Mouse (Mus musculus): ENCODE measurements at regions not wholly inside any gene's neighbourhood (a gene's known extent, or its start where the extent isn't known, plus 50 kb on each side); places are given as distances from the start of the nearest gene placed in this dataset.
"Not testable (repeated sequence)": the region's sequence is repeated elsewhere in the genome, so short reads cannot be mapped to it uniquely, and the experiment has no call there.

- DNase-seq (ENCODE audit: low spot score): no peak
These were observed 85.0 kb downstream of the Glrx3 start for GRCm38 (mm10) chr7:137522450-137522849.

- DNase-seq (ENCODE audit: low spot score): no peak
These were observed 96.1 kb downstream of the Glrx3 start for GRCm38 (mm10) chr7:137533476-137533875.

GRCm38 (mm10) chr7:137549991-137550390 is 112.6 kb downstream of the Glrx3 start:
- no peak for DNase-seq (ENCODE audit: low spot score)

GRCm38 (mm10) chr7:137552551-137553198 is 115.3 kb downstream of the Glrx3 start:
- DNase-seq (ENCODE audit: low spot score): no peak

- no peak for DNase-seq (ENCODE audit: low spot score)
These were observed 118.1 kb downstream of the Glrx3 start for GRCm38 (mm10) chr7:137555481-137555880.

- no peak for DNase-seq (ENCODE audit: low spot score)
These were observed 120.0 kb downstream of the Glrx3 start for GRCm38 (mm10) chr7:137557439-137557838.

- no peak for DNase-seq (ENCODE audit: low spot score)
These were observed 121.5 kb downstream of the Glrx3 start for GRCm38 (mm10) chr7:137558871-137559270.

GRCm38 (mm10) chr7:137570199-137570598 is 132.8 kb downstream of the Glrx3 start:
- DNase-seq (ENCODE audit: low spot score): no peak

GRCm38 (mm10) chr7:137575491-137575890 is 138.1 kb downstream of the Glrx3 start:
- DNase-seq (ENCODE audit: low spot score): no peak

GRCm38 (mm10) chr7:137576251-137576650 is 138.8 kb downstream of the Glrx3 start:
- no peak for DNase-seq (ENCODE audit: low spot score)

GRCm38 (mm10) chr7:137583556-137583955 is 146.1 kb downstream of the Glrx3 start:
- DNase-seq (ENCODE audit: low spot score): no peak

GRCm38 (mm10) chr7:137584916-137585315 is 147.5 kb downstream of the Glrx3 start:
- not testable (repeated sequence) for DNase-seq (ENCODE audit: low spot score)

GRCm38 (mm10) chr7:137593570-137593969 is 156.2 kb downstream of the Glrx3 start:
- DNase-seq (ENCODE audit: low spot score): peak; percentile 4

- no peak for DNase-seq (ENCODE audit: low spot score)
These were observed 158.2 kb downstream of the Glrx3 start for GRCm38 (mm10) chr7:137595567-137595966.

GRCm38 (mm10) chr7:137596161-137596560 is 158.7 kb downstream of the Glrx3 start:
- no peak for DNase-seq (ENCODE audit: low spot score)

- no peak for DNase-seq (ENCODE audit: low spot score)
These were observed 165.6 kb downstream of the Glrx3 start for GRCm38 (mm10) chr7:137603039-137603438.

- no peak for DNase-seq (ENCODE audit: low spot score)
These were observed 172.3 kb downstream of the Glrx3 start for GRCm38 (mm10) chr7:137609752-137610151.

- DNase-seq (ENCODE audit: low spot score): no peak
These were observed 173.9 kb downstream of the Glrx3 start for GRCm38 (mm10) chr7:137611363-137611762.

- no peak for DNase-seq (ENCODE audit: low spot score)
These were observed 174.6 kb downstream of the Glrx3 start for GRCm38 (mm10) chr7:137611891-137612522.

GRCm38 (mm10) chr7:137618406-137619133 is 181.2 kb downstream of the Glrx3 start:
- no peak for DNase-seq (ENCODE audit: low spot score)

GRCm38 (mm10) chr7:137619286-137619789 is 181.9 kb downstream of the Glrx3 start:
- DNase-seq (ENCODE audit: low spot score): no peak

GRCm38 (mm10) chr7:137628266-137628665 is 190.9 kb downstream of the Glrx3 start:
- no peak for DNase-seq (ENCODE audit: low spot score)

- no peak for DNase-seq (ENCODE audit: low spot score)
These were observed 192.1 kb downstream of the Glrx3 start for GRCm38 (mm10) chr7:137629540-137629939.
